Mouse (Mus musculus): Measurements from ENCODE around the gene Crybb1. TPM values are rescaled to one million over a fixed set of nuclear protein-coding genes. Genes with fewer than 3 reads are reported as not detected.
A peak's percentile ranks its signal among the peaks of the same experiment; 100 is the strongest.

Crybb1 gene
- polyA plus RNA-seq, 1 experiment from 2014 or later = 0.22 TPM

DNA sequence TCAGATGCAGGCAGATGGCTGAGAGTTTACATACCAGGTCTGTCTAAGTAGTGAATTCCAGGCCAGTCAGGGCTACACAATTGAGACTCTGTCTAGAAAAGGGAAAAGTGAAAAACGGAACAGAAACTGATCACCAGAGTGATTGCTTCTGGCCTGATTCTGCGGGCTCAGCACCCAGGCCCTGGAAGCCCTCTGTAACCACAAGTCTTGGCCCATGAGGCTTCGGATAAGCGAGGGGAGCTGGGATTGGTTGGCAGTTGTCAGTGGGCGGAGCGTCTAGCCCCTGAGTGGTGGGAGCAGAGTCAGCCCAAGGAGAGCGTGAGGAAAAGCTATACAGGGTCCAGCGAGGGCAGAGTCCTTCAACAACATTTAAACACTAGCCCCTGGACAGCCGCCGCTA is 9.9 kb downstream of the Crybb1 start:
- 15% methylated on average over 10 of the region's 10 CpGs for WGBS
- H3K4me2 ChIP-seq (replicated peaks; ENCODE audit: low read depth) = peak overlapping the region; percentile 7; the same call in 1 of the 2 replicates
- no peak for TF ChIP-seq CTCF (IDR thresholded peaks at IDR 0.05; ENCODE audit: low read depth)
- ATAC-seq = no peak
- H3K9me3 ChIP-seq (ENCODE audit: control insufficient read depth) = no peaks in the 10 kb centered on the region
- H3K9ac ChIP-seq (ENCODE audit: low read depth, low read length) = no peak overlapping the region
- peaks cover 5% of the 10 kb centered on the region; the same call in 1 of the 2 replicates for H3K27me3 ChIP-seq (replicated peaks; ENCODE audit: control insufficient read depth, insufficient read depth, low read length)
- H3K4me1 ChIP-seq (replicated peaks; ENCODE audit: control insufficient read depth, insufficient read depth, low read length) = 0 out of 2 replicates have a peak, but pooled peaks cover 6% of the 10 kb centered on the region
- H3K36me3 ChIP-seq (ENCODE audit: control insufficient read depth, insufficient read depth) = no peaks in the 10 kb centered on the region
- H3K4me3 ChIP-seq (ENCODE audit: low read depth, low read length) = no peak overlapping the region
- H3K27ac ChIP-seq (ENCODE audit: low read depth, low read length) = no peak overlapping the region

- H3K4me2 ChIP-seq (replicated peaks; ENCODE audit: low read depth) = peak overlapping the region; percentile 7; the same call in 1 of the 2 replicates
- 43% methylated on average over 9 of the region's 9 CpGs for whole genome bisulfite sequencing
- peaks cover 5% of the 10 kb centered on the region; the same call in 1 of the 2 replicates for H3K27me3 ChIP-seq (replicated peaks; ENCODE audit: control insufficient read depth, insufficient read depth, low read length)
- 0 out of 2 replicates have a peak, but pooled peaks cover 6% of the 10 kb centered on the region for H3K4me1 ChIP-seq (replicated peaks; ENCODE audit: control insufficient read depth, insufficient read depth, low read length)
- H3K27ac ChIP-seq (ENCODE audit: low read depth, low read length) = no peak overlapping the region
- H3K9me3 ChIP-seq (ENCODE audit: control insufficient read depth) = no peaks in the 10 kb centered on the region
- H3K36me3 ChIP-seq (ENCODE audit: control insufficient read depth, insufficient read depth) = no peaks in the 10 kb centered on the region
- no peak overlapping the region for H3K9ac ChIP-seq (ENCODE audit: low read depth, low read length)
- peak; percentile 36; the same call in 1 of the 2 replicates for ATAC-seq
- H3K4me3 ChIP-seq (ENCODE audit: low read depth, low read length) = no peak overlapping the region
- TF ChIP-seq CTCF (IDR thresholded peaks at IDR 0.05; ENCODE audit: low read depth) = no peak
Observed at GRCm38 (mm10) chr5:112266011-112266777, 10.6 kb downstream of the Crybb1 start.

- Histone ChIP-seq H3K36me3 (ENCODE audit: control insufficient read depth, insufficient read depth) (no peaks in the 10 kb centered on the region), H3K9me3 (ENCODE audit: control insufficient read depth) (no peaks in the 10 kb centered on the region), H3K27ac (ENCODE audit: low read depth, low read length) (no peak overlapping the region), H3K4me2 (replicated peaks; ENCODE audit: low read depth) (no peak overlapping the region), H3K4me1 (replicated peaks; ENCODE audit: control insufficient read depth, insufficient read depth, low read length) (0 out of 2 replicates have a peak, but pooled peaks cover 4% of the 10 kb centered on the region), H3K4me3 (ENCODE audit: low read depth, low read length) (no peak overlapping the region), H3K9ac (ENCODE audit: low read depth, low read length) (no peak overlapping the region), H3K27me3 (replicated peaks; ENCODE audit: control insufficient read depth, insufficient read depth, low read length) (peaks cover 8% of the 10 kb centered on the region; the same call in 1 of the 2 replicates)
- 42% methylated on average over 24 of the region's 24 CpGs for WGBS
- no peak for TF ChIP-seq CTCF (IDR thresholded peaks at IDR 0.05; ENCODE audit: low read depth)
- ATAC-seq = no peak
Observed at GRCm38 (mm10) chr5:112270764-112271541, 15.3 kb downstream of the Crybb1 start.

GRCm38 (mm10) chr5:112272934-112273333 is 17.3 kb downstream of the Crybb1 start:
- Histone ChIP-seq H3K9ac (ENCODE audit: low read depth, low read length) (no peak overlapping the region), H3K4me2 (replicated peaks; ENCODE audit: low read depth) (no peak overlapping the region), H3K27me3 (replicated peaks; ENCODE audit: control insufficient read depth, insufficient read depth, low read length) (peaks cover 8% of the 10 kb centered on the region; the same call in 1 of the 2 replicates), H3K27ac (ENCODE audit: low read depth, low read length) (no peak overlapping the region), H3K9me3 (ENCODE audit: control insufficient read depth) (no peaks in the 10 kb centered on the region), H3K36me3 (ENCODE audit: control insufficient read depth, insufficient read depth) (no peaks in the 10 kb centered on the region), H3K4me1 (replicated peaks; ENCODE audit: control insufficient read depth, insufficient read depth, low read length) (peaks cover 6% of the 10 kb centered on the region; the same call in 1 of the 2 replicates), H3K4me3 (ENCODE audit: low read depth, low read length) (no peak overlapping the region)
- TF ChIP-seq CTCF (IDR thresholded peaks at IDR 0.05; ENCODE audit: low read depth) = no peak
- ATAC-seq = no peak
- 53% methylated on average over 2 of the region's 2 CpGs for WGBS

GRCm38 (mm10) chr5:112273746-112274463 is 18.3 kb downstream of the Crybb1 start:
- Histone ChIP-seq H3K27me3 (replicated peaks; ENCODE audit: control insufficient read depth, insufficient read depth, low read length) (peaks cover 8% of the 10 kb centered on the region; the same call in 1 of the 2 replicates), H3K4me3 (ENCODE audit: low read depth, low read length) (no peak overlapping the region), H3K4me2 (replicated peaks; ENCODE audit: low read depth) (no peak overlapping the region), H3K9me3 (ENCODE audit: control insufficient read depth) (no peaks in the 10 kb centered on the region), H3K27ac (ENCODE audit: low read depth, low read length) (no peak overlapping the region), H3K36me3 (ENCODE audit: control insufficient read depth, insufficient read depth) (no peaks in the 10 kb centered on the region), H3K4me1 (replicated peaks; ENCODE audit: control insufficient read depth, insufficient read depth, low read length) (peaks cover 6% of the 10 kb centered on the region; the same call in 1 of the 2 replicates), H3K9ac (ENCODE audit: low read depth, low read length) (no peak overlapping the region)
- no peak for ATAC-seq
- no peak for TF ChIP-seq CTCF (IDR thresholded peaks at IDR 0.05; ENCODE audit: low read depth)
- 49% methylated on average over 2 of the region's 2 CpGs for WGBS
